Mouse (Mus musculus): ENCODE measurements at regions not wholly inside any gene's neighbourhood (a gene's known extent, or its start where the extent isn't known, plus 50 kb on each side); places are given as distances from the start of the nearest gene placed in this dataset.
"Not testable (repeated sequence)": the region's sequence is repeated elsewhere in the genome, so short reads cannot be mapped to it uniquely, and the experiment has no call there.

DNA sequence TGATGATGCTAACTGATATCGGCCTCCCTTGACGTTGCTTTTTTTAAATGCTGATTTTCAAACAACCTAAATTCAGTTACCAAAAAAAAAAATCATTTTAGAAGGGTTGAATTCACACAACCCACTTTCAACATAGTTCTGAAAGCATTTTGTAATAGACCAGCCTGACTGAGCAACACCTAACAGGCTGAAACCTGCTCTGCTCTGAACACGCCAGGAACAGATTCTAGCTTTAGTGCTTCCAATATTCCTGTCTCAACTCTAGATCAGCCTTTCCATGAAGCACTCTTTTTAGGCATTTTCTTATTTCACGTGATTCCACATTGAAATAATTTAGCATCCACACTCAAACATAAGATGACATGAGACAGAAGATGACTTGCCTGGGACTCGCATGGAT, 789.6 kb upstream of the Pou3f3 start:
- 74% methylated on average over 5 of the region's 5 CpGs for WGBS

GRCm38 (mm10) chr1:41908001-41908807, 787.4 kb upstream of the Pou3f3 start:
- WGBS = 90% methylated on average over 8 of the region's 8 CpGs
- Histone ChIP-seq H3K36me3 (ENCODE audit: control insufficient read depth, insufficient read depth, low read length) (no peaks in the 10 kb centered on the region), H3K4me3 (replicated peaks; ENCODE audit: low read length) (no peak overlapping the region)

More for the DNA sequence above, 789.6 kb upstream of the Pou3f3 start:
- Histone ChIP-seq H3K36me3 (ENCODE audit: control insufficient read depth, insufficient read depth, low read length) (no peaks in the 10 kb centered on the region), H3K27ac (ENCODE audit: low read length) (no peak overlapping the region), H3K27me3 (ENCODE audit: control insufficient read depth, insufficient read depth, low read length) (no peaks in the 10 kb centered on the region), H3K4me2 (ENCODE audit: low read depth, low read length) (no peak overlapping the region), H3K9me3 (replicated peaks; ENCODE audit: control insufficient read depth, low read length) (no peaks in the 10 kb centered on the region), H3K9ac (ENCODE audit: low read length) (no peak overlapping the region), H3K4me1 (ENCODE audit: control insufficient read depth, insufficient read depth, low read length) (no peaks in the 10 kb centered on the region), H3K4me3 (replicated peaks; ENCODE audit: low read length) (no peak overlapping the region)
- no peak for ATAC-seq (ENCODE audit: insufficient read depth, low FRiP score)

DNA sequence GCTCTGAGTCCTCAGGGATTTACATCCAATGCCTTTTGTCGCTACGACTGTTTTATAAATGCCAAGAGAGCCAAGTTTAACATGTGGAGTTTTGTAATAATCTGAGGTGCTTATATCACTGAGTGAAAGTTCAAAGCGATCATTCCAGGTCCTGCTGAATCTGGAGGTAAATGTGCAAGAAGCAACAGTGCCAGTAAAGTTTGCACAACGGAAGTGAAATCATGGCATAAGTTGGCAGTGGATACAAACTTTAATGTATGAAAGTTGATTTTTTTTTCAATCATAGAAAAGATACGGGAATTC, 786.8 kb upstream of the Pou3f3 start:
- Histone ChIP-seq H3K4me1 (ENCODE audit: control insufficient read depth, insufficient read depth, low read length) (no peaks in the 10 kb centered on the region), H3K27ac (ENCODE audit: low read length) (no peak overlapping the region), H3K9ac (ENCODE audit: low read length) (no peak overlapping the region), H3K4me2 (ENCODE audit: low read depth, low read length) (no peak overlapping the region), H3K36me3 (ENCODE audit: control insufficient read depth, insufficient read depth, low read length) (no peaks in the 10 kb centered on the region), H3K9me3 (replicated peaks; ENCODE audit: control insufficient read depth, low read length) (no peaks in the 10 kb centered on the region), H3K4me3 (replicated peaks; ENCODE audit: low read length) (no peak overlapping the region), H3K27me3 (ENCODE audit: control insufficient read depth, insufficient read depth, low read length) (no peaks in the 10 kb centered on the region)
- WGBS = 80% methylated on average over 5 of the region's 5 CpGs
- no peak for ATAC-seq (ENCODE audit: insufficient read depth, low FRiP score)

More at GRCm38 (mm10) chr1:41908001-41908807, 787.4 kb upstream of the Pou3f3 start:
- Histone ChIP-seq H3K27ac (ENCODE audit: low read length) (no peak overlapping the region), H3K4me2 (ENCODE audit: low read depth, low read length) (no peak overlapping the region), H3K9me3 (replicated peaks; ENCODE audit: control insufficient read depth, low read length) (no peaks in the 10 kb centered on the region), H3K9ac (ENCODE audit: low read length) (no peak overlapping the region), H3K4me1 (ENCODE audit: control insufficient read depth, insufficient read depth, low read length) (no peaks in the 10 kb centered on the region), H3K27me3 (ENCODE audit: control insufficient read depth, insufficient read depth, low read length) (no peaks in the 10 kb centered on the region)
- ATAC-seq (ENCODE audit: insufficient read depth, low FRiP score) = no peak

- H3K27ac ChIP-seq (ENCODE audit: low read length) = no peak overlapping the region
- no peak for ATAC-seq (ENCODE audit: insufficient read depth, low FRiP score)
- H3K4me3 ChIP-seq (replicated peaks; ENCODE audit: low read length) = no peak overlapping the region
- no peaks in the 10 kb centered on the region for H3K4me1 ChIP-seq (ENCODE audit: control insufficient read depth, insufficient read depth, low read length)
- 76% methylated on average over 5 of the region's 5 CpGs for WGBS
- no peaks in the 10 kb centered on the region for H3K9me3 ChIP-seq (replicated peaks; ENCODE audit: control insufficient read depth, low read length)
- no peak overlapping the region for H3K9ac ChIP-seq (ENCODE audit: low read length)
- H3K36me3 ChIP-seq (ENCODE audit: control insufficient read depth, insufficient read depth, low read length) = no peaks in the 10 kb centered on the region
- H3K27me3 ChIP-seq (ENCODE audit: control insufficient read depth, insufficient read depth, low read length) = no peaks in the 10 kb centered on the region
- H3K4me2 ChIP-seq (ENCODE audit: low read depth, low read length) = no peak overlapping the region
These were observed 785.8 kb upstream of the Pou3f3 start for GRCm38 (mm10) chr1:41909799-41910198.

- ATAC-seq (ENCODE audit: insufficient read depth, low FRiP score) = no peak
- no peaks in the 10 kb centered on the region for H3K4me1 ChIP-seq (ENCODE audit: control insufficient read depth, insufficient read depth, low read length)
- H3K9me3 ChIP-seq (replicated peaks; ENCODE audit: control insufficient read depth, low read length) = no peaks in the 10 kb centered on the region
- no peak overlapping the region for H3K4me3 ChIP-seq (replicated peaks; ENCODE audit: low read length)
- no peak overlapping the region for H3K27ac ChIP-seq (ENCODE audit: low read length)
- H3K36me3 ChIP-seq (ENCODE audit: control insufficient read depth, insufficient read depth, low read length) = no peaks in the 10 kb centered on the region
- H3K27me3 ChIP-seq (ENCODE audit: control insufficient read depth, insufficient read depth, low read length) = no peaks in the 10 kb centered on the region
- WGBS = 38% methylated on average over 4 of the region's 4 CpGs
- H3K9ac ChIP-seq (ENCODE audit: low read length) = no peak overlapping the region
- H3K4me2 ChIP-seq (ENCODE audit: low read depth, low read length) = no peak overlapping the region
These were observed 778.7 kb upstream of the Pou3f3 start for GRCm38 (mm10) chr1:41916730-41917347.

GRCm38 (mm10) chr1:41917807-41918206, 777.8 kb upstream of the Pou3f3 start:
- ATAC-seq (ENCODE audit: insufficient read depth, low FRiP score); H3K36me3 ChIP-seq (ENCODE audit: control insufficient read depth, insufficient read depth, low read length); H3K27ac ChIP-seq (ENCODE audit: low read length); H3K4me1 ChIP-seq (ENCODE audit: control insufficient read depth, insufficient read depth, low read length); H3K9me3 ChIP-seq (replicated peaks; ENCODE audit: control insufficient read depth, low read length); H3K9ac ChIP-seq (ENCODE audit: low read length); H3K4me2 ChIP-seq (ENCODE audit: low read depth, low read length); H3K4me3 ChIP-seq (replicated peaks; ENCODE audit: low read length); H3K27me3 ChIP-seq (ENCODE audit: control insufficient read depth, insufficient read depth, low read length): not testable (repeated sequence)
- WGBS = 74% methylated on average over 5 of the region's 5 CpGs

GRCm38 (mm10) chr1:41918394-41919262, 776.9 kb upstream of the Pou3f3 start:
- 41% methylated on average over 11 of the region's 11 CpGs for WGBS
- Histone ChIP-seq H3K4me3 (replicated peaks; ENCODE audit: low read length) (no peak overlapping the region), H3K9ac (ENCODE audit: low read length) (no peak overlapping the region), H3K9me3 (replicated peaks; ENCODE audit: control insufficient read depth, low read length) (no peaks in the 10 kb centered on the region), H3K27ac (ENCODE audit: low read length) (no peak overlapping the region), H3K4me2 (ENCODE audit: low read depth, low read length) (peak overlapping the region; percentile 5; the same call in 1 of the 2 replicates), H3K27me3 (ENCODE audit: control insufficient read depth, insufficient read depth, low read length) (no peaks in the 10 kb centered on the region), H3K36me3 (ENCODE audit: control insufficient read depth, insufficient read depth, low read length) (no peaks in the 10 kb centered on the region), H3K4me1 (ENCODE audit: control insufficient read depth, insufficient read depth, low read length) (no peaks in the 10 kb centered on the region)
- ATAC-seq (ENCODE audit: insufficient read depth, low FRiP score) = no peak

DNA sequence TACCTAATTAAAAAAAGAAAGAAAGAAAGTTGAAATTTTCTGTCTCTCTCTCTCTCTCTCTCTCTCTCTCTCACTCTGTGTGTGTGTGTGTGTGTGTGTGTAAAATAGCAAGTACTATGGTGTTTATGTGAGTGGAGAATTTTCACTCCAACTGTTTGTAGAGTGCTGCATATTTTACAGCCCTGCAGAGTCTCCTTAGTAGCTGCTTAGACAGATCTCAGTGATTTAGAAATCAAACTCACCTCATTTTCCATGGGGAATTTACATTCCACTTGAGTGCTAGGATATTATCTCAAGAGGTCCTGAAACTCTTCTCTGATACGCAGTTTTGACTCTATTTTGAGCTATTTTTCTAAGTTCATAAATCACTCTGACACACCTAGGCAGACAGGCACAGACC, 761.8 kb upstream of the Pou3f3 start:
- WGBS = 55% methylated on average over 1 of the region's 1 CpGs
- H3K9me3 ChIP-seq (replicated peaks; ENCODE audit: control insufficient read depth, low read length) = no peaks in the 10 kb centered on the region
- H3K4me3 ChIP-seq (replicated peaks; ENCODE audit: low read length) = no peak overlapping the region
- ATAC-seq (ENCODE audit: insufficient read depth, low FRiP score) = no peak
- no peak overlapping the region for H3K27ac ChIP-seq (ENCODE audit: low read length)
- no peak overlapping the region for H3K9ac ChIP-seq (ENCODE audit: low read length)
- no peak overlapping the region for H3K4me2 ChIP-seq (ENCODE audit: low read depth, low read length)
- H3K36me3 ChIP-seq (ENCODE audit: control insufficient read depth, insufficient read depth, low read length) = no peaks in the 10 kb centered on the region
- no peaks in the 10 kb centered on the region for H3K27me3 ChIP-seq (ENCODE audit: control insufficient read depth, insufficient read depth, low read length)
- H3K4me1 ChIP-seq (ENCODE audit: control insufficient read depth, insufficient read depth, low read length) = no peaks in the 10 kb centered on the region

DNA sequence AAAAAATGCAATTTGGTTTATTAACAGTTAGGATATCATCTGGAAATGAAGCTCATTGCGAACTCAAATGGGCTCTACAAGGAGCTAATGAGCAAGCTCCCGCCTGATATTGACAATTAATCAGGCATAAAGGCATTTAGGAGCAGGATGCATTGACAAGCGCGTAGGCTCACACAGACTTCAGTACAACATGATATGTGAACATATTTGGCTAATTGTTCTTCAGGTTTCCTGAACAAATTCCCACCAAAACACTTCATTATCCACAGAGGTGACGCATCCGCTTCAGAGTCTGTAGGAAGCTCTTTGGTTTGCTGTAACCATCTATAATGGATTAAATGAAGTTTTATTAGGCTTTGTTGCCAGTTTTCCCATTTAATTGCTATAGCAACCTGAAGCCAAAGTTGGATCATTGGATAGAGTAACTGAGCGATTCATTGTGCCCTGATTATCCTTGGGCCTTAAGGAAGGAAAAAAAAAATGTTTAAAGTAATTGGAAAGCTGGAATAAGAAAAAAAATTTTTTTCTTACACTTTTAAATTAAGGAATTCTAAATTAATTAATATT, 759.6 kb upstream of the Pou3f3 start:
- whole genome bisulfite sequencing = 86% methylated on average over 7 of the region's 7 CpGs
- no peak overlapping the region for H3K27ac ChIP-seq (ENCODE audit: low read length)
- H3K4me3 ChIP-seq (replicated peaks; ENCODE audit: low read length) = no peak overlapping the region
- no peaks in the 10 kb centered on the region for H3K36me3 ChIP-seq (ENCODE audit: control insufficient read depth, insufficient read depth, low read length)
- no peak for ATAC-seq (ENCODE audit: insufficient read depth, low FRiP score)
- no peak overlapping the region for H3K4me2 ChIP-seq (ENCODE audit: low read depth, low read length)
- no peaks in the 10 kb centered on the region for H3K27me3 ChIP-seq (ENCODE audit: control insufficient read depth, insufficient read depth, low read length)
- no peak overlapping the region for H3K9ac ChIP-seq (ENCODE audit: low read length)
- no peaks in the 10 kb centered on the region for H3K9me3 ChIP-seq (replicated peaks; ENCODE audit: control insufficient read depth, low read length)
- no peaks in the 10 kb centered on the region for H3K4me1 ChIP-seq (ENCODE audit: control insufficient read depth, insufficient read depth, low read length)

Data from stomach, embryonic 16.5 days (tissue).